In the genomic region with DNA sequence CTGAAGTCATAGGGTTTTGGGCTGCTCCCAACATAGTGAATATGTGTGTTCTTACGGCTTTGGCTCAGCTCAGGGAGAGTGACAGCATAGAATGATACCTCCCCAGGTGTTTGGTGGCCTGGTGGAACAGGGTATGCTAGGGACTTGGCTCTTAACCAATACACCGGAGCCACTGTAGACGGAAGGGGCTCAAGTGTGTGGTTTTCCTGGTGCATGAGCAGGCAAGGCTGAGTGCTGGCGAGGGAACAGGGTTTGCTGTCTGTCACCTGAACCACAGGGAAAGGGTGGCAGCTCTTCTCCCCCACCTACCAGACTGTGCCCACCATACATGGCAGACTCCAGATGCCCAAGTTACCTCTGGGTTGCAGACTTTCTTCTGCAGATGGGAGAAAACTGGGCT, we compare ENCODE assay signal across 19 mouse cellular contexts.
"Had no signal": no experiment of that assay in that cellular context is flagged by ENCODE, and none has a peak within 500 bp of the region (broad histone marks: within the 10 kb centered on the region; RNA-seq: fewer than 3 reads in every experiment).

No protein-coding gene starts in this region.

- H3K4me1 ChIP-seq: liver, embryonic 12.5 days; lung, embryonic 15.5 days; midbrain, embryonic 10.5 days; midbrain, embryonic 12.5 days; neural tube, embryonic 13.5 days; neural tube, embryonic 15.5 days had no signal

- H3K4me3 ChIP-seq: liver, embryonic 12.5 days; lung, embryonic 15.5 days; midbrain, embryonic 10.5 days; midbrain, embryonic 12.5 days; myocyte; neural tube, embryonic 13.5 days; neural tube, embryonic 15.5 days had no signal

- H3K9ac ChIP-seq: liver, embryonic 12.5 days; liver, embryonic 14.5 days; lung, embryonic 15.5 days; midbrain, embryonic 12.5 days; neural tube, embryonic 13.5 days; neural tube, embryonic 15.5 days had no signal

- H3K9me3 ChIP-seq: liver, embryonic 12.5 days; lung, embryonic 15.5 days; midbrain, embryonic 10.5 days; midbrain, embryonic 12.5 days; neural tube, embryonic 13.5 days; neural tube, embryonic 15.5 days had no signal

- H3K27ac ChIP-seq: liver, embryonic 12.5 days; liver, embryonic 14.5 days; lung, embryonic 15.5 days; macrophage; midbrain, embryonic 10.5 days; midbrain, embryonic 12.5 days; neural tube, embryonic 13.5 days; neural tube, embryonic 15.5 days had no signal

- H3K4me2 ChIP-seq: liver, embryonic 12.5 days; lung, embryonic 15.5 days; midbrain, embryonic 12.5 days; neural tube, embryonic 13.5 days; neural tube, embryonic 15.5 days had no signal

- DNase-seq: midbrain, embryonic 14.5 days; retina, postnatal 1 day; right cerebral cortex, adult 18-20 months; right cerebral cortex, postnatal 25 days; right cerebral cortex, postnatal 4 days; spleen, adult 18-20 months; thymus, adult 18-20 months; thymus, postnatal 14 days; thymus, postnatal 4 days had no signal

- H3K36me3 ChIP-seq: liver, embryonic 12.5 days; lung, embryonic 15.5 days; midbrain, embryonic 10.5 days; midbrain, embryonic 12.5 days; neural tube, embryonic 13.5 days; neural tube, embryonic 15.5 days had no signal

- H3K27me3 ChIP-seq: liver, embryonic 12.5 days; lung, embryonic 15.5 days; midbrain, embryonic 12.5 days; neural tube, embryonic 13.5 days; neural tube, embryonic 15.5 days had no signal

- ATAC-seq: liver, embryonic 12.5 days; midbrain, embryonic 16.5 days had no signal
